Comparison of ENCODE assay signal across 8 mouse cellular contexts in genomic region chr13:48966851-48967821, GRCm38 (mm10). TPM values are rescaled to one million over a fixed set of nuclear protein-coding genes. Genes with fewer than 3 reads are reported as not detected.
DNase-seq lines count a peak whose midpoint lies in the region; ATAC-seq and TF ChIP-seq lines count a peak whose summit lies in the region.

No protein-coding gene starts in this region.

- peak overlapping the region; percentile 94 for H3K27ac ChIP-seq in bone marrow, adult 2 months (ENCODE audit: control insufficient read depth, insufficient read depth, low read depth, low read length, poor library complexity)
- peak overlapping the region; percentile 82 for H3K27ac ChIP-seq in embryonic fibroblast, embryonic 13.5 days (ENCODE audit: insufficient read depth, low read length)
- peak overlapping the region; percentile 96 for H3K27ac ChIP-seq in heart, embryonic 10.5 days
- peak overlapping the region; percentile 88 for H3K27ac ChIP-seq in kidney, embryonic 14.5 days (ENCODE audit: low read depth, low read length)
- H3K27ac ChIP-seq in stomach, embryonic 14.5 days (ENCODE audit: low read length): peak overlapping the region; percentile 98

- peak; percentile 55; the same call in 1 of the 2 replicates for TF ChIP-seq POLR2A in bone marrow, adult 2 months (IDR thresholded peaks at IDR 0.05; ENCODE audit: borderline replicate concordance, control insufficient read depth, low read depth, low read length)
- TF ChIP-seq POLR2A in embryonic fibroblast, embryonic 13.5 days (IDR thresholded peaks at IDR 0.05; ENCODE audit: low read depth, low read length): no peak

- no peaks in the 10 kb centered on the region for H3K9me3 ChIP-seq in heart, embryonic 10.5 days
- no peaks in the 10 kb centered on the region for H3K9me3 ChIP-seq in kidney, embryonic 14.5 days (ENCODE audit: control insufficient read depth, low read length)
- H3K9me3 ChIP-seq in stomach, embryonic 14.5 days (ENCODE audit: control insufficient read depth, low read depth, low read length): no peaks in the 10 kb centered on the region

- H3K36me3 ChIP-seq in heart, embryonic 10.5 days: 0 out of 2 replicates have a peak, but pooled peaks cover 10% of the 10 kb centered on the region
- H3K36me3 ChIP-seq in kidney, embryonic 14.5 days (ENCODE audit: control insufficient read depth, insufficient read depth, low read length): no peaks in the 10 kb centered on the region
- H3K36me3 ChIP-seq in stomach, embryonic 14.5 days (ENCODE audit: control insufficient read depth, insufficient read depth, low read length): peaks cover 6% of the 10 kb centered on the region; the same call in 1 of the 2 replicates

- H3K4me3 ChIP-seq in bone marrow, adult 2 months (replicated peaks; ENCODE audit: control insufficient read depth, low read depth, low read length): peak overlapping the region; percentile 77
- peak overlapping the region; percentile 89 for H3K4me3 ChIP-seq in embryonic fibroblast, embryonic 13.5 days (ENCODE audit: insufficient read depth, low read length)
- H3K4me3 ChIP-seq in heart, embryonic 10.5 days: peak overlapping the region; percentile 87
- H3K4me3 ChIP-seq in kidney, embryonic 14.5 days (ENCODE audit: low read length): peak overlapping the region; percentile 94
- H3K4me3 ChIP-seq in stomach, embryonic 14.5 days (ENCODE audit: low read depth, low read length): peak overlapping the region; percentile 90

- peak; percentile 73 for DNase-seq in CD4-positive helper T cell, adult 2 months (ENCODE audit: low read depth, low spot score)
- peak; percentile 90 for DNase-seq in heart, embryonic 10.5 days (ENCODE audit: low spot score)
- DNase-seq in liver: peak; percentile 66
- peak; percentile 73 for DNase-seq in naive thymus-derived CD4-positive, alpha-beta T cell, adult 2 months (ENCODE audit: low read depth)

- ATAC-seq in kidney, embryonic 14.5 days (ENCODE audit: low FRiP score, low TSS enrichment): peak; percentile 11; the same call in 1 of the 2 replicates
- ATAC-seq in stomach, embryonic 14.5 days (ENCODE audit: insufficient number of reproducible peaks, insufficient read depth, low FRiP score, low read depth): no peak

- 1% methylated on average over 58 of the region's 58 CpGs for WGBS in bone marrow, adult 2 months
- under 1% methylated on average over 58 of the region's 58 CpGs for WGBS in heart, embryonic 10.5 days
- under 1% methylated on average over 53 of the region's 58 CpGs for WGBS in kidney, embryonic 14.5 days
- under 1% methylated on average over 57 of the region's 58 CpGs for WGBS in stomach, embryonic 14.5 days

- H3K4me2 ChIP-seq in kidney, embryonic 14.5 days (replicated peaks; ENCODE audit: low read depth, low read length): peak overlapping the region; percentile 96
- H3K4me2 ChIP-seq in stomach, embryonic 14.5 days (replicated peaks; ENCODE audit: low read depth, low read length): peak overlapping the region; percentile 72

- peak overlapping the region; percentile 95 for H3K9ac ChIP-seq in kidney, embryonic 14.5 days (ENCODE audit: low read depth, low read length)
- peak overlapping the region; percentile 95 for H3K9ac ChIP-seq in stomach, embryonic 14.5 days (replicated peaks; ENCODE audit: low read depth, low read length)

- TF ChIP-seq CTCF in bone marrow, adult 2 months (IDR thresholded peaks at IDR 0.05; ENCODE audit: control insufficient read depth, insufficient read depth, low read length): no peak
- no peak for TF ChIP-seq CTCF in embryonic fibroblast, embryonic 13.5 days (IDR thresholded peaks at IDR 0.05; ENCODE audit: borderline replicate concordance, insufficient read depth, low read length)

- peaks cover 8% of the 10 kb centered on the region for H3K4me1 ChIP-seq in bone marrow, adult 2 months (ENCODE audit: control insufficient read depth, insufficient read depth, low read length)
- peaks cover 5% of the 10 kb centered on the region for H3K4me1 ChIP-seq in embryonic fibroblast, embryonic 13.5 days (ENCODE audit: control insufficient read depth, insufficient read depth, low read length)
- peaks cover 53% of the 10 kb centered on the region for H3K4me1 ChIP-seq in heart, embryonic 10.5 days
- H3K4me1 ChIP-seq in kidney, embryonic 14.5 days (ENCODE audit: control insufficient read depth, insufficient read depth, low read length): peaks cover 25% of the 10 kb centered on the region
- H3K4me1 ChIP-seq in stomach, embryonic 14.5 days (ENCODE audit: control insufficient read depth, insufficient read depth, low read length): peaks cover 22% of the 10 kb centered on the region

- no peaks in the 10 kb centered on the region for H3K27me3 ChIP-seq in heart, embryonic 10.5 days (ENCODE audit: insufficient read depth, poor library complexity, severe bottlenecking)
- H3K27me3 ChIP-seq in kidney, embryonic 14.5 days (ENCODE audit: control insufficient read depth, insufficient read depth, low read length): no peaks in the 10 kb centered on the region
- no peaks in the 10 kb centered on the region for H3K27me3 ChIP-seq in stomach, embryonic 14.5 days (ENCODE audit: control insufficient read depth, insufficient read depth, low read length)

RNA-seq across cellular contexts. Expression of gene Fam120a, which starts 0.7 kb away (rescaled TPM):
- polyA plus RNA-seq in bone marrow, adult 2 months (2011; ENCODE audit: insufficient read depth, insufficient read length, low replicate concordance, missing spikeins): 50.9 and 67.9 TPM in 2 replicates
- 168 and 174 TPM in 2 replicates for polyA plus RNA-seq in embryonic fibroblast, embryonic 13.5 days (2011; ENCODE audit: insufficient read length, low read depth, missing spikeins)
- polyA plus RNA-seq in heart, embryonic 10.5 days (2016; fragmentation: Nextera tagmentation; extraction: Ambion mirVana): 17.5 and 20.7 TPM in 2 replicates
- 41.4 and 49.6 TPM in 2 replicates for polyA plus RNA-seq in kidney, embryonic 14.5 days (2014; fragmentation: Nextera tagmentation; extraction: Ambion mirVana)
- 47.3 and 48.1 TPM in 2 replicates for polyA plus RNA-seq in stomach, embryonic 14.5 days (2014; fragmentation: Nextera tagmentation; extraction: Ambion mirVana)
